Mouse (Mus musculus): ENCODE measurements around the gene Ncapd2. TPM values are rescaled to one million over a fixed set of nuclear protein-coding genes. Genes with fewer than 3 reads are reported as not detected.
"Not testable (repeated sequence)": the region's sequence is repeated elsewhere in the genome, so short reads cannot be mapped to it uniquely, and the experiment has no call there.

The Ncapd2 gene
- polyA plus RNA-seq, 1 experiment, result 383 TPM

DNA sequence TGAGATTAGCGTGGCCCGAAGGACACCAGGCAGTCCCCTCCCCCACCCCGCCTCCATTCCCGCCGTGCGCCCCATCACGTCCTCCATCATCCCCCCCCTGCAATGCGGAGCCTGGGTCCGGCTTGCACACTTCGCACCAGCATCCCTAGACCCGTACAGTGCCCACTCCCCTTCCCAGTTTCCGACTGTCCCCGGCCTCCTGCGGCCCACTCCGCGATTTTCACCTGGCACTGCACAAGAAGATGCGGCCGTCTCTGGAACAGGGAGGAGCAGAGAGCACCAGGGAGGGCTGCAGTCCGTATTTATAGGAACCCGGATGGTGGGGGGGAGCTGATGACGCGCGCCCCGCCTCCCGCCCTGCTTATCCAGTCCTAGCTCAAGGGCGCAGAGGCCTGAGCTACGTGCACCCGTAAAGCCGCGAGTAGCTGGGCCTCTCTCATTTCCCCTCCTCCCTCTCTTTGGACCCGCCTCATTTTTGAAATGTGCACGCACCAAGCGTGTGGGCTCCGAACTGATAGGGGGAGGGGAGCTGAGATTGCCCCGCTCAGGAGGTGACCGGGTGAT, 26.1 kb downstream of the Ncapd2 start:
- Histone ChIP-seq H3K9me3 (replicated peaks; ENCODE audit: control insufficient read depth, insufficient read depth, low read length, poor library complexity, severe bottlenecking) (no peaks in the 10 kb centered on the region), H3K4me1 (ENCODE audit: control insufficient read depth, insufficient read depth, low read length) (peaks cover 4% of the 10 kb centered on the region), H3K9ac (ENCODE audit: low read depth, poor library complexity, severe bottlenecking) (peak overlapping the region; percentile 87), H3K27ac (ENCODE audit: insufficient read depth, low read length) (peak overlapping the region; percentile 82), H3K36me3 (ENCODE audit: control insufficient read depth, insufficient read depth, low read length, poor library complexity, severe bottlenecking) (peaks cover 53% of the 10 kb centered on the region), H3K27me3 (ENCODE audit: control insufficient read depth, insufficient read depth, low read length, poor library complexity, severe bottlenecking) (no peaks in the 10 kb centered on the region), H3K4me3 (ENCODE audit: low read depth, low read length) (peak overlapping the region; percentile 96)
- no peak for TF ChIP-seq POLR2A (IDR thresholded peaks at IDR 0.05; ENCODE audit: insufficient read depth, low read length)
- no peak for TF ChIP-seq EP300 (IDR thresholded peaks at IDR 0.05; ENCODE audit: insufficient read depth, low read depth, low read length)
- no peak for TF ChIP-seq CTCF (IDR thresholded peaks at IDR 0.05; ENCODE audit: low read depth, low read length)

DNA sequence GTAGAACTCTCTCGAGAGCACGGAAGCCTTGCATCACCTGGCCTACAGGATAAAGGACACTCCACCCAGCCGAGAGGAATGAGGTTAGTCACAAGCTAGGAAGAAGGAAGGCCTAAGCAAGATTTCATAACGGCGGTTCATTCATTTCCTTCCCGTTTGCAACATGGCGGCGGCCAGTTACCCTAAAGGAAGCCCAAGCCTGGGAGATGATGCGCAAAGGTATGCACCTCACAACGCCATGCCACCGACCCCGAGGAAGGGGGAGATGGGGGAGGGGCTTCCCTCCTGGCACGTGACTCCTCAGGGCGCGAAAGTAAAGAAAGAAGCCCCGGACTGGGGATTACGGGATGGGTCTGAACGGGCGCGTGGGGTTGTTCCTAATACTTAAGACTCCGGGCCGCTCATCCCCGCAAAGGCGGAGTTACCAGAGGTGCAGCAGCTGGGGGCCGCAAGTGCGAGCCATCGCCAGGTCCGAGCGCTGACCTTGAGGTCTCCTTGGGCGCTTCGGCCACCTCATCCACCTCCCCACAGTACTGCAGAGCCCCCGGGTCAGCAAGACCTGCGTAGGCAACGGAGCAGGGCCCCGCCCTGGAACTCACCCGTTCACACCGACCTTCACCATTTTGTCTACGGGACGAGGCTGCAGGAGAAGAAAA, 26.7 kb downstream of the Ncapd2 start:
- TF ChIP-seq CTCF (IDR thresholded peaks at IDR 0.05; ENCODE audit: low read depth, low read length) (no peak), POLR2A (IDR thresholded peaks at IDR 0.05; ENCODE audit: insufficient read depth, low read length) (no peak), EP300 (IDR thresholded peaks at IDR 0.05; ENCODE audit: insufficient read depth, low read depth, low read length) (no peak)
- peak overlapping the region; percentile 96 for H3K4me3 ChIP-seq (ENCODE audit: low read depth, low read length)
- no peaks in the 10 kb centered on the region for H3K9me3 ChIP-seq (replicated peaks; ENCODE audit: control insufficient read depth, insufficient read depth, low read length, poor library complexity, severe bottlenecking)
- H3K36me3 ChIP-seq (ENCODE audit: control insufficient read depth, insufficient read depth, low read length, poor library complexity, severe bottlenecking), result peaks cover 47% of the 10 kb centered on the region
- no peaks in the 10 kb centered on the region for H3K27me3 ChIP-seq (ENCODE audit: control insufficient read depth, insufficient read depth, low read length, poor library complexity, severe bottlenecking)
- peak overlapping the region; percentile 87 for H3K9ac ChIP-seq (ENCODE audit: low read depth, poor library complexity, severe bottlenecking)
- H3K4me1 ChIP-seq (ENCODE audit: control insufficient read depth, insufficient read depth, low read length), result peaks cover 4% of the 10 kb centered on the region
- H3K27ac ChIP-seq (ENCODE audit: insufficient read depth, low read length), result peak overlapping the region; percentile 82

DNA sequence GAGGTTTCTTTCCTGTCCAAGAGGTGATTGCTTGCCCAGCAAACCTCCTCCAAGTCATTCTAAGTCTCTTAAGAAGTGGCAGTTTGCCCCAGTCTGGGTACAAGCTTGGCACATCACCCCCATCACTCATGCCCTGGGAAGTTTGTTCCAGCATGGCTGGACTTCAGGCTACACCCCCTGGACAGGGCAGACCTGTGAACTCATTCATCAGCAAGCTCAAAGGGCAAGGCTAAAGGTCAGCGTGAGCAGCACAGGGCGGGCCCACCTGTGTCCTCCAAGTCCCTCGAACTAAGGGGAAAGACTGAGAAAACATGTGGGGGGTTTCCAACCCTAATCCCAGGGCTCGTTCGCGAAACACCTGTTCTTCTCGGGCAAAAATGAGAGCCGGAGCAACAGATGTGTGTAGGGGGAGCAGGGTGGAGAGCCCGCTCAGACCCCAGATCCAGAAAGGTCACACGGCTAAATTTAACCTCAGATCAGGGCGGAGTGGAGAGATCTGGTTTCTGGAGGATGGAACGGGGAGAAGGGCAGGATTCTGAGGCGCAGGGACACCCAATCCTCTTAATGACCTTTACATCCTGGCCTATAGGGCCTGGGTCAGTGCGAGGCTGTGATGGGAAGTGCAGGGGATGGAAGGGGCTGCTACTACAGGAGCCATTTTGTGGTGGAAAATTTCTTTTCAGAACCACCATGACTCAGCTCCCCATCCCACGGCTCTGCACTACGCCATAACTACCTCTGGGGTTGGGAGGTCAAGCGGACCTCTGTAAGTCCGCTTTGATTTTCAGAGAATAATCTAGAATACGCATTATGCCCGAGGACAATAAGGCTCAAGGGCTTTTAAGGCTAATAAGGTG, 27.5 kb downstream of the Ncapd2 start:
- H3K4me1 ChIP-seq (ENCODE audit: control insufficient read depth, insufficient read depth, low read length), result peaks cover 3% of the 10 kb centered on the region
- peak overlapping the region; percentile 96 for H3K4me3 ChIP-seq (ENCODE audit: low read depth, low read length)
- peak overlapping the region; percentile 82 for H3K27ac ChIP-seq (ENCODE audit: insufficient read depth, low read length)
- peaks cover 39% of the 10 kb centered on the region for H3K36me3 ChIP-seq (ENCODE audit: control insufficient read depth, insufficient read depth, low read length, poor library complexity, severe bottlenecking)
- TF ChIP-seq EP300 (IDR thresholded peaks at IDR 0.05; ENCODE audit: insufficient read depth, low read depth, low read length) (no peak), POLR2A (IDR thresholded peaks at IDR 0.05; ENCODE audit: insufficient read depth, low read length) (no peak), CTCF (IDR thresholded peaks at IDR 0.05; ENCODE audit: low read depth, low read length) (no peak)
- no peaks in the 10 kb centered on the region for H3K27me3 ChIP-seq (ENCODE audit: control insufficient read depth, insufficient read depth, low read length, poor library complexity, severe bottlenecking)
- H3K9me3 ChIP-seq (replicated peaks; ENCODE audit: control insufficient read depth, insufficient read depth, low read length, poor library complexity, severe bottlenecking), result no peaks in the 10 kb centered on the region
- peak overlapping the region; percentile 87 for H3K9ac ChIP-seq (ENCODE audit: low read depth, poor library complexity, severe bottlenecking)

DNA sequence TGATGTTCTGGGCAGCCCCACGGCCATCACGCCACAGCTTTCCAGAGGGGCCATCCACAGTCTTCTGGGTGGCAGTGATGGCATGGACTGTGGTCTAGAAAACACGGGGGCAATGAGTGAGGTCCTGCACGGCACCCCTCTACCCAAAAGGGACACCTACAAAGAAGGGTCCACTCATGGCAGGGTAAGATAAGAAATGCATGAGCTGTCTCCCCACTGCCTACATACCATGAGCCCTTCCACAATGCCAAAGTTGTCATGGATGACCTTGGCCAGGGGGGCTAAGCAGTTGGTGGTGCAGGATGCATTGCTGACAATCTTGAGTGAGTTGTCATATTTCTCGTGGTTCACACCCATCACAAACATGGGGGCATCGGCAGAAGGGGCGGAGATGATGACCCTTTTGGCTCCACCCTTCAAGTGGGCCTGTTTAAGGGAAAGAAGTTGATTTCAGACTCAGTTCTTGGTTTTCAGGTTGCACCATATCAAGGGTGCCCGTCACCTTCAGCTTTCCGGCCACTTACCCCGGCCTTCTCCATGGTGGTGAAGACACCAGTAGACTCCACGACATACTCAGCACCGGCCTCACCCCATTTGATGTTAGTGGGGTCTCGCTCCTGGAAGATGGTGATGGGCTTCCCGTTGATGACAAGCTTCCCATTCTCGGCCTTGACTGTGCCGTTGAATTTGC, 28.7 kb downstream of the Ncapd2 start:
- H3K27ac ChIP-seq (ENCODE audit: insufficient read depth, low read length), result peak overlapping the region; percentile 10
- H3K36me3 ChIP-seq (ENCODE audit: control insufficient read depth, insufficient read depth, low read length, poor library complexity, severe bottlenecking), result peaks cover 29% of the 10 kb centered on the region
- H3K4me1 ChIP-seq (ENCODE audit: control insufficient read depth, insufficient read depth, low read length); H3K9ac ChIP-seq (ENCODE audit: low read depth, poor library complexity, severe bottlenecking); H3K27me3 ChIP-seq (ENCODE audit: control insufficient read depth, insufficient read depth, low read length, poor library complexity, severe bottlenecking); H3K9me3 ChIP-seq (replicated peaks; ENCODE audit: control insufficient read depth, insufficient read depth, low read length, poor library complexity, severe bottlenecking): not testable (repeated sequence)
- H3K4me3 ChIP-seq (ENCODE audit: low read depth, low read length), result peak overlapping the region; percentile 32

DNA sequence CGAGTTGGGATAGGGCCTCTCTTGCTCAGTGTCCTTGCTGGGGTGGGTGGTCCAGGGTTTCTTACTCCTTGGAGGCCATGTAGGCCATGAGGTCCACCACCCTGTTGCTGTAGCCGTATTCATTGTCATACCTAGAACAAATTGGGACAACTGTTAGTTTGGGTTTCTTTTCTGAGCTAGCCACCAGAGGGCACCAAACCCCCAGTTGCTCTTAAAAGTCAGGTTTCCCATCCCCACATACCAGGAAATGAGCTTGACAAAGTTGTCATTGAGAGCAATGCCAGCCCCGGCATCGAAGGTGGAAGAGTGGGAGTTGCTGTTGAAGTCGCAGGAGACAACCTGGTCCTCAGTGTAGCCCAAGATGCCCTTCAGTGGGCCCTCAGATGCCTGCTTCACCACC, 29.5 kb downstream of the Ncapd2 start:
- H3K27me3 ChIP-seq (ENCODE audit: control insufficient read depth, insufficient read depth, low read length, poor library complexity, severe bottlenecking); H3K4me3 ChIP-seq (ENCODE audit: low read depth, low read length); H3K9me3 ChIP-seq (replicated peaks; ENCODE audit: control insufficient read depth, insufficient read depth, low read length, poor library complexity, severe bottlenecking); H3K27ac ChIP-seq (ENCODE audit: insufficient read depth, low read length); H3K4me1 ChIP-seq (ENCODE audit: control insufficient read depth, insufficient read depth, low read length); H3K9ac ChIP-seq (ENCODE audit: low read depth, poor library complexity, severe bottlenecking): not testable (repeated sequence)
- peaks cover 25% of the 10 kb centered on the region for H3K36me3 ChIP-seq (ENCODE audit: control insufficient read depth, insufficient read depth, low read length, poor library complexity, severe bottlenecking)

Data from ES-Bruce4 (cell line).